Mouse (Mus musculus) left cerebral cortex, postnatal 10 days (tissue): ENCODE results near the gene C1ql1. TPM values are rescaled to one million over a fixed set of nuclear protein-coding genes. Genes with fewer than 3 reads are reported as not detected.
A peak's percentile ranks its signal among the peaks of the same experiment; 100 is the strongest.

Experiments used
- DNase-seq, 2 experiments: peaks; one replicate each; pipeline ENCODE4 v3.0.0; 2021 to 2022; ENCODE audit warnings: low spot score in 2 of 2, mixed read lengths in 1 of 2; ENCODE audit errors: extremely low spot score in 1 of 2
- intact Hi-C: fragments of 180-260 bp; cut with DNase I; formaldehyde crosslinking; loops from one replicate; pipeline ENCODE4 v1.15.1; 2025
- total RNA-seq, 2 experiments: library from RNA; stranded (reverse); gene quantifications; 2 replicates each; pipeline ENCODE4 v1.2.3; 2021

The C1ql1 gene
- total RNA-seq, 2 experiments from 2014 or later: 19.7 to 23.9 TPM

GRCm38 (mm10) chr11:102963246-102963854, 16.9 kb upstream of the C1ql1 start:
- no peak for DNase-seq
- intact Hi-C loops: no loop called here

GRCm38 (mm10) chr11:102962861-102963245, 16.4 kb upstream of the C1ql1 start:
- DNase-seq: no peak
- intact Hi-C loops: no loop called here

- DNase-seq: no peak
- intact Hi-C loops: no loop called here
Observed at GRCm38 (mm10) chr11:102961082-102961481, 14.6 kb upstream of the C1ql1 start.

DNA sequence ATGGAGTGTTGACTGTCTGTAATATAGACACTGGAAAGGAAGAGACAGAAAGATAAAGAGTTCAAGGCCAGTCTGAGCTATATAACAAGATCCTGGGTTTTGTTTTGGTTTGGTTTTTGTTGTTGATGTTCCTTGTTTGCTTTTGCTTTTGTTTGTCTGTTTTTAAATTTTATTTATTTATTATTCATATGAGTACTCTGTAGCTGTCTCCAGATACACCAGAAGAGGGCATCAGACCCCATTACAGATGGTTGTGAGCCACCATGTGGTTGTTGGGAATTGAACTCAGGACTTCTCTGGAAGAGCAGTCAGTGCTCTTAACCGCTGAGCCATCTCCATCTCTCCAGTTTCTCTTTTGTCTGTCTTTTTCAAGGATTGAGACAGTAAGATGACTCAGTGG, 12.4 kb upstream of the C1ql1 start:
- DNase-seq: no peak
- intact Hi-C loops: no loop called here

DNA sequence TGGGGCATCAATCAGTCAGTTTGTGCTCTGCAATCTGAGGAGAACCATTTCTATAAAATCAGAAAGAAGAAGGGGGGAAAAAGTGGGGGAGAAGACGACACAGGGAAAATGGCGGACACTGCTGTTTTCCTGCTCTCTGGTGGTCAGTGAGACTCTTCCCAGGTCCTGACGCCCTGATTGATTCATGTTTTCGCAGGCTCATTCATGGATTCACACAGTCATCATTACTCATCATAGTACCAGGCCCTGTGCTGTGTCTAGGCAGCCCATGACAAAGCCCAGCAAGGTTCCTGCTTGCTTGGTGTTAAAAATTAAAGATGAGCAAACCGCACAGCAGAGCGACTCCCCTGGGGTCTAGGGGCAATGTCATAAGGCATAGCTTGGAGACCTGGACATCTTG, 11.9 kb upstream of the C1ql1 start:
- no peak for DNase-seq
- intact Hi-C loops: no loop called here

DNA sequence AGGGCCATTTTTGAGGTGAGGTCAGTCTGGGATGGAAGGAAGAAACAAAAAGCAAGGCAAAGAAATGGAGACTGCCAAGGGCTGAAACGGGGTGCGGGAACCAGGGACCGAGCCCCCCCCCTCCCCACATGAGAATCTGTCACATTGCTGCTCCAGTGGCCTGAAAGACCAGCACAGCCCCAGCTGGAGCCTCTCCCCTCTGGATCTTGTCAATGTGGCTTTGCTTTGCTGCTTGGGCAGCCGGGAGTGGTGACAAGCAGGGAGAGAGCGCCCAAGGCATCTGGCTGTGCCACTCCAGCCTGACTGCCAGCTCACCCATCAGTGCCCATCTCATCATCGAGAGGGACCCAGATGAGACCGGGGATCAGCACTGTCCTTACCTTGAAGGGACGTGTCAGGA, 11.2 kb upstream of the C1ql1 start:
- intact Hi-C loops: no loop called here
- no peak for DNase-seq

- intact Hi-C loops: no loop called here
- DNase-seq: peak in 1 of 2 experiments; percentile 50
Observed at GRCm38 (mm10) chr11:102956962-102957614, 10.6 kb upstream of the C1ql1 start.

DNA sequence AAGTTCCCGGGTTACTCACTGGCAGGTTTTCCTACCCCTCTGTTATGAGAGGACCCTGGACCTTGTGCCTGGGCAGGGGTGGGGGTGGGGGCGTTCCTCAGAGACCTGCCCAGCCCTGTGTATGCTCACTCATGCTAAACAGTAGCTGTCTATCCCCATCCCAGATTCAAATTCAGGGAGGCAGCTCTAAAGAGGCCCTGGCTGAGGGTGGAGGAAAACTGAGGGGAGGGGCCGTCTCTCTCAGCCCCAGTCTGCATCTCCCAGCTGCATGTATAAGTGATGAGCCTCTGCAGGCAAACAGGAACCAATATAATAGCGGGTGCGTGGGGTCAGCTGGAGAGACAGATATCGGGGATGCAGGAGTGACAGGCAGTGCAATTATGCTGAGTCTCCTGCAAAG, 6.4 kb upstream of the C1ql1 start:
- intact Hi-C loops: no loop called here
- DNase-seq: no peak

- intact Hi-C loops: loop anchor here (5.0 kb wide), 1 partner anchor 44 kb away; no protein-coding TSS in a partner anchor
- DNase-seq: peak in 1 of 2 experiments; percentile 35
Observed at GRCm38 (mm10) chr11:102948043-102948961, 1.8 kb upstream of the C1ql1 start.

DNA sequence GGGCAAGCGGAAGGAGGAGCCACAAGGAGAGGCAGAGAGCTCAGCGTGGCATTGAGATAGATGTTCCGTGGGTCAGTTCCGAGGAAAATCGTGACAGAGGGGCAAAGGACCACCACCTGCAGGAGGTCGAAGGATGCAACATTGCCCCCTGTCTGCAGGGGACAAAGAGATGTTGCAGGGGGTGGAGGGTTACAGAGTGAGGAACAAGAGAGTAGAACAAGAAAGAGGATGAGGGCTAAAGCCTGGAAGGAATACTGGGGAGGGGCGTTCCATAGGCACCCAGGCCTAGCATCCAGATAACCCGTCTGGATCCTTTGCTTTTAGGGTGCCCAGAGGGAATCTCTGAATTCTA, 480 bp upstream of the C1ql1 start:
- intact Hi-C loops: loop anchor here (5.0 kb wide), 1 partner anchor 45 kb away; no protein-coding TSS in a partner anchor
- no peak for DNase-seq

DNA sequence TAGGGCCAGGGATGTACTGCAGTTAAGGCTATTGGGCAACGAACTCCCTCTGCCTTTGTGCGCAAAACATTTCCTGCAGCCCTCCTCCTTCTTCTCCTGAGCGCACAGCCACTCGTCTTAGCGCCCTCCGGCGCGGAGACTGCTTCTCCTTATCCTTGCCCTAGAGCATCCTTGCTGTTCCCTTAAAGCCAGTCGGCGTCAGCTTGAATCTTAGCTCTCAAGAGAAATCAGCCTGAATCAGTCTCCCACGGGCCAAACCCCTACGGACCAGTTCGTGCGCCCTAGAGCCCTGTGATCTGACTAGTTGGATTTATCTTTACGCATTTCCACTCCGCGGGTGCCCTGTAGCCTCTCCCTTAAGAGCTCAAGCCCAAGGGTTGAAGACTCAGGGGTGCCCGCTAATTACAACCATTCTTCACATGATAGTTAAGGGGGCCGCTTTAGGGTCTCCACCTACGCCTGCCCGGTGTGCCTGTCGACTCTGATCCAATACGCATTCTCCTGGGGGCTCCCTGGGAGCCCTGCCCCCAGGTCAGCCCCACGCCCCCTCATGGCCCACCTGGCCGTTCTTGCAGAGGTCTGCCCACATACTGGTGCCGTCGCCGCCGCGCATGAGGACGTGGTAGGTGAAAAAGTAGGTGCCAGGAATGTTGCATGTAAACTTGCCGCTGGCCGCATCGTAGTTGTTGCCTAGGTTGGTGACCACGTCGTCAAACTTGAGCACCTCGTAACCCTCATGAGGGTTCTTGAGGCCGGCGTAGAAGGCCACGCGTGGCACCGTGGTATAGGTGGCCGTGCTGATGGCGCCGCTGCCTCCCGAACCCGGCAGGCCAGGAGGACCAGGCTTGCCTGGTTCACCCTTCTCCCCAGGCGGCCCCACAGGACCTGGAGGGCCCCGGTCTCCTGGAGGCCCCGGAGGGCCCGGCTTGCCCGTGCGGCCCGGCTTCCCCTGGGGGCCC, 903 bp downstream of the C1ql1 start:
- intact Hi-C loops: loop anchor here (5.0 kb wide), 1 partner anchor 47 kb away; no protein-coding TSS in a partner anchor
- DNase-seq: no peak

DNA sequence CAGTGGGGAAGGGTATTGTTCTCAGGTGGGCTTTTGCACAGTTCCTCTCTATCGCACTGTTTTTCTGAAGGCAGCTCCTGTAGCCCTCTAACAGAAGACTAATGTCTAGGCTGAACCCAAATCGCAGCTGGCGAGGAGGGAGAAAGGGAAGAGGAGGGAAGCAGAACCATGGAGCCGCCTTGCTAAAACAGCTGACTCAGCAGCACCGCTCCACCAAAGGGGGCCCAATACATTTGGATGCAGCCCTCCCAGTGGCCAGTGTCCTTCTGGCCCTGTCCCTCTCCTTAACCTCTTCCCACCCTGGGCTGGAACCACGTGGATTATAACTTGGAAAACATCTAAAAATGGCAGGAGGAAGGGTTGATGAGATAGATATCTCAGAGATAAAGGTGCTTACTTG, 5.3 kb downstream of the C1ql1 start:
- DNase-seq: no peak
- intact Hi-C loops: no loop called here

GRCm38 (mm10) chr11:102939024-102939675, 7.3 kb downstream of the C1ql1 start:
- intact Hi-C loops: no loop called here

DNA sequence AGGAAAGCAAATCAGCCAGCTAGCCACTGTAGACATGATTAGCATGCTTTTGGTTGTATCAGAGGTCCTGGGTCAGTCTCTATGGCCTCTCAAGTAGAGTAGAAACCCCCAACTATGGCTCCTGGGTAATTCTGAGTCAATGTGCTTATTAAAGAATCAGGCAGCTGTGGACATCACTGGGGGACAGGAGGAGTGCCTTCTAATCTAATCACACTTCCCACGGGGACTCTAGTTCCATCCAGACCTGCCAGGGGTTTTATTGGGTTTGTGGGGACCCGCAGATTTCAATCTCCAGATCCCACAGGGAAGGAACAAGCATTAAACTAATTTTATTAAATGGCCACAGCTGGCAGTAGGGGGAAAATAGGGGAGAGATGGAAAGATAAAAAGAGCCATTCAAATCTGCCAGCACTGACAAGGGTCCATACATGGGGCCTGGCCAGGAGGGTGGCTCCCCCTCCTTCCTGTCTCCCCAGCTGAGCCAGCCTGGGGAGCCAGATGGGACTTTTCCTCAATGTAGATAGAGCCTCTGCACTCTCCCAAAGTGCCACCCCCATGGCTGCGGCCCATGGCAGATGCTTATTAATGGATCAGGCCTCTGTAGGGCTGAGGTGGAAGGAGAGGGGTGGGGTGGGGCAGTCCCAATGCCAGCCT, 8.8 kb downstream of the C1ql1 start:
- DNase-seq: peak in 1 of 2 experiments; percentile 53
- intact Hi-C loops: no loop called here

More at GRCm38 (mm10) chr11:102939024-102939675, 7.3 kb downstream of the C1ql1 start:
- peak in 1 of 2 experiments; percentile 53 for DNase-seq

GRCm38 (mm10) chr11:102936272-102936671, 10.2 kb downstream of the C1ql1 start:
- DNase-seq: no peak
- intact Hi-C loops: no loop called here

DNA sequence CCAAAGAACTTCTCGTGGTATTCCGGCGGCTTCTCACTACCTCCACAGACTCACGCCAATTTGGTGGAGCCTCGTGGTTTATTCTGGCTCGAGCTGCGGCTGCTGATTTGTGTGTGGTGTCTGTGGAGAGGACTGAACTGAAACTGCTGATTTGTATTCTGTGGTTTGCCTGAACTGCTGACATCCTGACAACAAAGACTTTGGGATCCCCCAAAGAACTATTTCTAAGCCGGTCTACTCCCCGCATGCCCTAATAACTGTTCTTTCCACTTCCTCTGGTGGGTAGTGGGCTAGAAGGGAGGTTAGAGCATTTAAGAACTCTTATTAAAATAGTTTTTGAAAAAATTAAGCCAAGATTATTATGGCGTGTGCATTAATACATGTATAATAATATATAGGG, 15.8 kb downstream of the C1ql1 start:
- intact Hi-C loops: no loop called here
- no peak for DNase-seq

DNA sequence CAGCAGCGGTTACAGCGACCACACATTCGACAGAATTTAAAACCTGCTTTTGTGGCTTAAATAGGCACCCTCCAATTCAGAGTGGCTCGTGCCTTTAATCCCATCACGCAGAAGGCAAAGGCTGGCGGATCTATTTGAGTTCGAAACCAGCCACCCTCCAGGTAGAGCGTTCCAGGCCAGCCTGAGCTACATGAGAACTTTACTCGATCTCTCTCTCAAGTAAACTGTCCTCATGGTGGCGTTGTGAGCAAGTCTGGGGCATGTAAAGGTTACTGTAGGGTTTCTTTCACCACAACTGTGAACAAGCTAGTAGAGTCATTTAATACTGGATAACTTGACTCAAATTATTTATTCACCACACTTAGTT, 21.2 kb downstream of the C1ql1 start:
- DNase-seq: peak in 1 of 2 experiments; percentile 50

More for the DNA sequence above, 21.2 kb downstream of the C1ql1 start:
- intact Hi-C loops: no loop called here
